Mouse (Mus musculus) megakaryocyte, embryonic 14.5 days (primary cell): ENCODE data around the gene Rfx7.

Source experiments
- FLI1 ChIP-seq: IDR thresholded peaks from 2 replicates; pipeline ENCODE4 v1.6.1; 2012; ENCODE audit warnings: low read length, inconsistent platforms, mixed read lengths
- GATA1 ChIP-seq: IDR thresholded peaks from 3 replicates; pipeline ENCODE4 v1.6.1; 2012; ENCODE audit warnings: mixed read lengths, low read length, inconsistent platforms, borderline replicate concordance

- TF ChIP-seq GATA1, result no peak
- no peak for TF ChIP-seq FLI1
Measured at GRCm38 (mm10) chr9:72543590-72543989, 11.6 kb downstream of the Rfx7 start.
